Mouse (Mus musculus) ES-Bruce4 (cell line): ENCODE results near the gene Cxcl13. TPM values are rescaled to one million over a fixed set of nuclear protein-coding genes. Genes with fewer than 3 reads are reported as not detected.

Experiments used
- H3K27ac ChIP-seq: 2 replicates; pipeline ENCODE4 v1.5.1; 2012; ENCODE audit warnings: low read length, inconsistent platforms; ENCODE audit not compliant: insufficient read depth
- H3K27me3 ChIP-seq: 2 replicates; pipeline ENCODE4 v1.6.1; 2012; ENCODE audit warnings: mild to moderate bottlenecking, low read length, inconsistent platforms; ENCODE audit not compliant: control insufficient read depth, poor library complexity, insufficient read depth, severe bottlenecking
- H3K36me3 ChIP-seq: 2 replicates; pipeline ENCODE4 v1.6.1; 2012; ENCODE audit warnings: inconsistent platforms, mild to moderate bottlenecking, low read length, moderate library complexity; ENCODE audit not compliant: control insufficient read depth, poor library complexity, insufficient read depth, severe bottlenecking
- H3K4me1 ChIP-seq: one replicate; pipeline ENCODE4 v1.8.1; 2011; ENCODE audit warnings: low read length; ENCODE audit not compliant: control insufficient read depth, insufficient read depth
- H3K4me3 ChIP-seq: 2 replicates; pipeline ENCODE4 v1.5.1; 2011; ENCODE audit warnings: low read depth, mild to moderate bottlenecking, low read length
- H3K9ac ChIP-seq: 2 replicates; pipeline ENCODE4 v1.6.1; 2012; ENCODE audit warnings: low read depth, mild to moderate bottlenecking, inconsistent platforms; ENCODE audit not compliant: poor library complexity, severe bottlenecking
- H3K9me3 ChIP-seq: replicated peaks from 2 replicates; pipeline ENCODE4 v1.6.1; 2012; ENCODE audit warnings: mild to moderate bottlenecking, low read length, inconsistent platforms; ENCODE audit not compliant: control insufficient read depth, poor library complexity, insufficient read depth, severe bottlenecking
- CTCF ChIP-seq: IDR thresholded peaks from one replicate; pipeline ENCODE4 v1.8.1; 2011; ENCODE audit warnings: low read depth, low read length
- EP300 ChIP-seq: IDR thresholded peaks from 2 replicates; pipeline ENCODE4 v1.6.1; 2011; ENCODE audit warnings: low read depth, low read length; ENCODE audit not compliant: insufficient read depth
- POLR2A ChIP-seq: IDR thresholded peaks from one replicate; pipeline ENCODE4 v1.8.1; 2011; ENCODE audit warnings: low read length; ENCODE audit not compliant: insufficient read depth
- polyA plus RNA-seq: library from polyadenylated mRNA; stranded (reverse); fragments of >200 nt; gene quantifications from 2 replicates; pipeline ENCODE4 v1.2.4, GENCODE M21; 2011; ENCODE audit warnings: low read depth; ENCODE audit not compliant: missing spikeins, insufficient read depth, insufficient read length

Gene Cxcl13
- polyA plus RNA-seq, 1 experiment: not detected

GRCm38 (mm10) chr5:95945120-95945519 is 11.6 kb upstream of the Cxcl13 start:
- no peak overlapping the region for H3K27ac ChIP-seq
- H3K4me1 ChIP-seq: no peaks in the 10 kb centered on the region
- no peak overlapping the region for H3K4me3 ChIP-seq
- no peak overlapping the region for H3K9ac ChIP-seq
- H3K36me3 ChIP-seq: no peaks in the 10 kb centered on the region
- H3K27me3 ChIP-seq: no peaks in the 10 kb centered on the region
- H3K9me3 ChIP-seq: no peaks in the 10 kb centered on the region
- TF ChIP-seq EP300: no peak
- no peak for TF ChIP-seq POLR2A
- no peak for TF ChIP-seq CTCF

GRCm38 (mm10) chr5:95946344-95946743 is 10.4 kb upstream of the Cxcl13 start:
- Histone ChIP-seq H3K4me3 (no peak overlapping the region), H3K9me3 (no peaks in the 10 kb centered on the region), H3K27me3 (no peaks in the 10 kb centered on the region), H3K9ac (no peak overlapping the region), H3K4me1 (no peaks in the 10 kb centered on the region), H3K36me3 (no peaks in the 10 kb centered on the region), H3K27ac (no peak overlapping the region)
- TF ChIP-seq CTCF (no peak), EP300 (no peak), POLR2A (no peak)

DNA sequence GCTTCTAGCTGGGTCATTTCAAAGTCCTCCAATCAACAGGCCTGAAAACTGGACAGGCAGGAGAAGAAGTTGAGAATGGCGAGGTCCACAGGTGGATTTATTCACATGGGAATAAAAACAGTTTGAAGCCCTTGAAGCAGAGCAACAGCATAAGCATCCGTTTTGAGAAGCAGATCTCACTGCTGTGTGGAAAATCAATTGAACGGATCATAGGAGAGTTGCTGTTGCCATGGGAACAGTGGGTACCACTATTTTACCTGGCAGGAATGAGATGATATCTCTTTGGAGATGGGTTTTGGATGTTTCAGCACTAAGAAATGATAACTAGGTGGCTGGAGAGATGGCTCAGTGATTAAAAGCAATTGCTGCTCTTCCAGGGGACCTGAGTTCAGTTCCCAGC is 8.1 kb upstream of the Cxcl13 start:
- H3K36me3 ChIP-seq: no peaks in the 10 kb centered on the region
- H3K4me3 ChIP-seq: no peak overlapping the region
- no peak overlapping the region for H3K9ac ChIP-seq
- H3K4me1 ChIP-seq: no peaks in the 10 kb centered on the region
- no peaks in the 10 kb centered on the region for H3K9me3 ChIP-seq
- H3K27ac ChIP-seq: no peak overlapping the region
- TF ChIP-seq POLR2A (no peak), EP300 (no peak), CTCF (no peak)
- H3K27me3 ChIP-seq: no peaks in the 10 kb centered on the region

GRCm38 (mm10) chr5:95949946-95950701 is 6.6 kb upstream of the Cxcl13 start:
- Histone ChIP-seq H3K27ac (no peak overlapping the region), H3K27me3 (no peaks in the 10 kb centered on the region), H3K4me3 (no peak overlapping the region), H3K9ac (no peak overlapping the region), H3K4me1 (no peaks in the 10 kb centered on the region), H3K36me3 (no peaks in the 10 kb centered on the region), H3K9me3 (no peaks in the 10 kb centered on the region)
- TF ChIP-seq EP300: no peak
- peak; percentile 16 for TF ChIP-seq CTCF

DNA sequence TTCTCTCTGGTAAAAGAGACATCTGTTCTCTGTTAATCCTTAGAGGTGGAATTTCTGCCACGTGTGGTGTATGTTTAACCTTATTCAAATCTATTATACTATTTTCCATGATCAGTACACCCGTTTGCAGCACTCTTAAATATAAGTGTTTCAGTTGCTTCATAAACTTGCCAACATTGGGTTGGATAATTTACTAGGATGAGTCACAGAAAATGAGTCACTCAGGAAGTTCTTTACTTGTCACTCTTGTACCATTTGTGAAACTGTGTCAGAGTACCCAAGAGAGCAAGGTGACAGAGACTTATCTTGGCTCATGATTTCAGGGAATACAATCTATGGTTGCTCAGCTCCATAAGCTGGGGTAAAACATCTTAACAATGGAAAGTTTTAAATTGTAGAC is 8.2 kb downstream of the Cxcl13 start:
- Histone ChIP-seq H3K27ac (no peak overlapping the region), H3K9ac (no peak overlapping the region), H3K27me3 (no peaks in the 10 kb centered on the region), H3K9me3 (no peaks in the 10 kb centered on the region), H3K36me3 (no peaks in the 10 kb centered on the region), H3K4me3 (no peak overlapping the region), H3K4me1 (no peaks in the 10 kb centered on the region)
- TF ChIP-seq POLR2A (no peak), CTCF (no peak), EP300 (no peak)

- no peak overlapping the region for H3K4me3 ChIP-seq
- H3K9me3 ChIP-seq: no peaks in the 10 kb centered on the region
- H3K27ac ChIP-seq: no peak overlapping the region
- no peak overlapping the region for H3K9ac ChIP-seq
- H3K36me3 ChIP-seq: no peaks in the 10 kb centered on the region
- no peaks in the 10 kb centered on the region for H3K27me3 ChIP-seq
- TF ChIP-seq POLR2A (no peak), CTCF (no peak), EP300 (no peak)
- H3K4me1 ChIP-seq: no peaks in the 10 kb centered on the region
Measured at GRCm38 (mm10) chr5:95966621-95967020, 9.9 kb downstream of the Cxcl13 start.
